Mouse (Mus musculus) ES-E14 (cell line): ENCODE measurements around the gene Pnkd.

Experiments
- CHD2 ChIP-seq: IDR thresholded peaks from 2 replicates; pipeline ENCODE4 v1.6.1; 2014; ENCODE audit warnings: mild to moderate bottlenecking, low read depth, low read length, inconsistent platforms
- HCFC1 ChIP-seq: IDR thresholded peaks from 2 replicates; pipeline ENCODE4 v1.6.1; 2012; ENCODE audit warnings: low read length, inconsistent platforms, borderline replicate concordance; ENCODE audit not compliant: insufficient read depth
- MAFK ChIP-seq: IDR thresholded peaks from 2 replicates; pipeline ENCODE4 v1.6.1; 2014; ENCODE audit warnings: mild to moderate bottlenecking, low read depth, low read length, inconsistent platforms; ENCODE audit not compliant: insufficient read depth
- ZC3H11A ChIP-seq: IDR thresholded peaks from 2 replicates; pipeline ENCODE4 v1.6.1; 2012; ENCODE audit warnings: low read depth, mild to moderate bottlenecking, inconsistent platforms, low read length, borderline replicate concordance
- ZNF384 ChIP-seq: IDR thresholded peaks from 2 replicates; pipeline ENCODE4 v1.6.1; 2012; ENCODE audit warnings: low read depth, low read length, inconsistent platforms

DNA sequence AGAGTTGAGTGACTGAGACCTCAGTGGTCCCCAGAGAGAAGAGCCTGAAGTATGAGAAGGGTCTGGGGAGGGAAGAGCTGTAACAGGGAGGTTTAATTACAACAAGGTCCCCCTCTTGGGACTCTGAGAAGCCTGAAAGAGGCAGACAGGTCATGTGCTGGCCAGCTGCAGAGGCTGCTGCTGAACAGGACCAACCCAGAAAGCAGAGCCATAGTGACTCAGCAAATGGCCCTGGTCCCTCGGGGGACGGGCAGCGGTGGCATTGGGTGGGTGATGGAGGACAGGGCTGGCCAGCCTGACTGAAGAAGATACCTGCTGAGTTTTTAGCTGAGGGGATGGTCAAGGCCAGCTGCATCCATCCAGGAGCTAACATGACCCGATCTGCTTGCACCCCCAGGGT lies 91.7 kb downstream of the Pnkd start:
- TF ChIP-seq ZNF384 (no peak), HCFC1 (no peak), CHD2 (no peak), ZC3H11A (no peak), MAFK (peak; percentile 56; the same call in 1 of the 2 replicates)
